In the genomic region with DNA sequence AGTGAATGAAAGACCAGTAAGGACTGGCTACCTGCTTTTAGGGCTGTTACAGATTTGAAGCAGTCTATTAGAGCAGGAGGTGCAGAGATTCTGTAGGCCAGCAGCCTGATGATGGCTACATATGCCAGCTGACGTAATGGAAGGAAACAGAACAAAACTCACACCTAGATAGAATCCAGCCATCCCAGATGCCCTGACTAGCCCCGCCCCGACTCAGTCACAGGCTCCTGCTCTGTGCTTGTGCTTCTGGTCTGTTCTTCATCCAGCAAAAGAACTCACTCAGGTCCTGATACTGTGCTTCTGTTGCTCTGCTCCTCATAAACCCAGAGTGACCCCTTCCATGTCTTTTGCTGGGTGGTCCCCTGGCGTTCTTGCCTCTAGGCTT, we compare ENCODE assay signal across 13 mouse cellular contexts. TPM values are rescaled to one million over a fixed set of nuclear protein-coding genes. Genes with fewer than 3 reads are reported as not detected.
A peak's percentile ranks its signal among the peaks of the same experiment; 100 is the strongest.
DNase-seq lines count a peak whose midpoint lies in the region; ATAC-seq and TF ChIP-seq lines count a peak whose summit lies in the region.
"Had no signal": no experiment of that assay in that cellular context is flagged by ENCODE, and none has a peak within 500 bp of the region (broad histone marks: within the 10 kb centered on the region; RNA-seq: fewer than 3 reads in every experiment).

No protein-coding gene starts in this region.

- 65% methylated on average over 4 of the region's 4 CpGs for WGBS in embryonic facial prominence, embryonic 13.5 days
- WGBS in limb, embryonic 13.5 days: 51% methylated on average over 4 of the region's 4 CpGs
- WGBS in midbrain, embryonic 15.5 days: 82% methylated on average over 4 of the region's 4 CpGs

- no peak overlapping the region for H3K4me3 ChIP-seq in left cerebral cortex, adult 2 months
- H3K4me3 ChIP-seq in embryonic facial prominence, embryonic 13.5 days: no peak overlapping the region
- no peak overlapping the region for H3K4me3 ChIP-seq in limb, embryonic 13.5 days
- no peak overlapping the region for H3K4me3 ChIP-seq in midbrain, embryonic 15.5 days

- peaks cover 23% of the 10 kb centered on the region for H3K4me1 ChIP-seq in embryonic facial prominence, embryonic 13.5 days
- H3K4me1 ChIP-seq in limb, embryonic 13.5 days: peaks cover 44% of the 10 kb centered on the region
- peaks cover 26% of the 10 kb centered on the region for H3K4me1 ChIP-seq in midbrain, embryonic 15.5 days

- H3K36me3 ChIP-seq in embryonic facial prominence, embryonic 13.5 days: no peaks in the 10 kb centered on the region
- no peaks in the 10 kb centered on the region for H3K36me3 ChIP-seq in limb, embryonic 13.5 days
- H3K36me3 ChIP-seq in midbrain, embryonic 15.5 days (replicated peaks): no peaks in the 10 kb centered on the region

- intact Hi-C loops in left cerebral cortex, adult 2 months (cut with DNase I): no loop called here
- intact Hi-C loops in left cerebral cortex, postnatal 36 days (cut with DNase I): loop anchor here (10.0 kb wide), 1 partner anchor 48 kb away; no protein-coding TSS in a partner anchor

- H3K9ac ChIP-seq in embryonic facial prominence, embryonic 13.5 days: no peak overlapping the region
- no peak overlapping the region for H3K9ac ChIP-seq in limb, embryonic 13.5 days
- H3K9ac ChIP-seq in midbrain, embryonic 15.5 days: no peak overlapping the region
- H3K9ac ChIP-seq: forebrain, postnatal 0 days; liver, postnatal 0 days had no signal

- no peaks in the 10 kb centered on the region for H3K27me3 ChIP-seq in embryonic facial prominence, embryonic 13.5 days
- no peaks in the 10 kb centered on the region for H3K27me3 ChIP-seq in limb, embryonic 13.5 days
- H3K27me3 ChIP-seq in midbrain, embryonic 15.5 days (replicated peaks): no peaks in the 10 kb centered on the region

- TF ChIP-seq CTCF in left cerebral cortex, adult 2 months (IDR thresholded peaks at IDR 0.05): no peak

- H3K9me3 ChIP-seq in embryonic facial prominence, embryonic 13.5 days: no peaks in the 10 kb centered on the region
- no peaks in the 10 kb centered on the region for H3K9me3 ChIP-seq in limb, embryonic 13.5 days
- H3K9me3 ChIP-seq in midbrain, embryonic 15.5 days: no peaks in the 10 kb centered on the region

- no peak for ATAC-seq in embryonic facial prominence, embryonic 13.5 days (ENCODE audit: insufficient number of reproducible peaks, insufficient read depth, low FRiP score, low TSS enrichment, low read depth)
- no peak for ATAC-seq in limb, embryonic 13.5 days (ENCODE audit: low FRiP score, low read depth)
- ATAC-seq in megakaryocyte-erythroid progenitor cell, adult 5-6 weeks (replicated peaks; ENCODE audit: low FRiP score, low TSS enrichment, poor library complexity, severe bottlenecking): no peak
- ATAC-seq in midbrain, embryonic 15.5 days (replicated peaks): no peak
- ATAC-seq: forebrain, postnatal 0 days; liver, postnatal 0 days had no signal

- peak; percentile 93 for DNase-seq in heart, adult 11 months
- no peak for DNase-seq in heart, adult 8-10 months (ENCODE audit: low spot score)
- DNase-seq in left cerebral cortex, adult 2 months (ENCODE audit: extremely low spot score in 1 of 2, low spot score in 2 of 2): no peak
- DNase-seq in left cerebral cortex, postnatal 36 days (ENCODE audit: low spot score in 2 of 2): no peak
- DNase-seq: cerebellum, adult 9-11 months; liver, postnatal 0 days; thymus, postnatal 4 days had no signal

- H3K4me2 ChIP-seq in embryonic facial prominence, embryonic 13.5 days: no peak overlapping the region
- peak overlapping the region; percentile 4; the same call in 1 of the 2 replicates for H3K4me2 ChIP-seq in limb, embryonic 13.5 days (replicated peaks)
- H3K4me2 ChIP-seq in midbrain, embryonic 15.5 days: no peak overlapping the region

- H3K27ac ChIP-seq in left cerebral cortex, adult 2 months: peak overlapping the region; percentile 36; the same call in 1 of the 2 replicates
- H3K27ac ChIP-seq in embryonic facial prominence, embryonic 13.5 days: peak overlapping the region; percentile 60; the same call in 1 of the 2 replicates
- peak overlapping the region; percentile 81 for H3K27ac ChIP-seq in limb, embryonic 13.5 days
- no peak overlapping the region for H3K27ac ChIP-seq in midbrain, embryonic 15.5 days

RNA-seq across cellular contexts. Expression of a gene that starts 3.1 kb away (rescaled TPM):
- total RNA-seq in heart, adult 8-10 months (2022): 1 to 10 TPM; 8.5 to 10.0 (median 9.0) TPM
- 10 to 100 TPM; 31.1 to 32.7 TPM for total RNA-seq in left cerebral cortex, adult 2 months (2021)
- total RNA-seq in left cerebral cortex, postnatal 36 days (2021): 10 to 100 TPM; 27.0 to 31.0 TPM
- polyA plus RNA-seq in embryonic facial prominence, embryonic 13.5 days (2015; fragmentation: Nextera tagmentation; extraction: Ambion mirVana): 26.2 and 29.0 TPM in 2 replicates
- polyA plus RNA-seq in limb, embryonic 13.5 days (2015; fragmentation: Nextera tagmentation; extraction: Ambion mirVana): 25.8 and 27.9 TPM in 2 replicates
- total RNA-seq in megakaryocyte-erythroid progenitor cell, adult 5-6 weeks (2014; fragmentation: Nextera tagmentation): 0.49 and 1.8 TPM in 2 replicates
- 2.3 and 3.7 TPM in 2 replicates for total RNA-seq in megakaryocyte-erythroid progenitor cell, adult 5-6 weeks (2017)
- 33.1 and 34.4 TPM in 2 replicates for polyA plus RNA-seq in midbrain, embryonic 15.5 days (2015; fragmentation: Nextera tagmentation; extraction: Ambion mirVana)

RNA-seq across cellular contexts. Expression of a gene that starts 3.2 kb away (rescaled TPM):
- 1 to 10 TPM in 3 of 4 experiments, under 1 TPM in 1; 0.98 to 1.5 (median 1.1) TPM for total RNA-seq in heart, adult 8-10 months (2022)
- total RNA-seq in left cerebral cortex, adult 2 months (2021): 1 to 10 TPM; 8.5 TPM
- total RNA-seq in left cerebral cortex, postnatal 36 days (2021): 1 to 10 TPM; 8.2 to 9.0 TPM
- 26.0 and 27.9 TPM in 2 replicates for polyA plus RNA-seq in embryonic facial prominence, embryonic 13.5 days (2015; fragmentation: Nextera tagmentation; extraction: Ambion mirVana)
- 23.6 and 27.7 TPM in 2 replicates for polyA plus RNA-seq in limb, embryonic 13.5 days (2015; fragmentation: Nextera tagmentation; extraction: Ambion mirVana)
- 12.6 and 25.6 TPM in 2 replicates for total RNA-seq in megakaryocyte-erythroid progenitor cell, adult 5-6 weeks (2014; fragmentation: Nextera tagmentation)
- total RNA-seq in megakaryocyte-erythroid progenitor cell, adult 5-6 weeks (2017): 18.9 and 19.9 TPM in 2 replicates
- polyA plus RNA-seq in midbrain, embryonic 15.5 days (2015; fragmentation: Nextera tagmentation; extraction: Ambion mirVana): 9.4 and 11.7 TPM in 2 replicates

RNA-seq across cellular contexts. Expression of a gene that starts 18.1 kb away (rescaled TPM):
- total RNA-seq in heart, adult 8-10 months (2022): under 1 TPM; 0.20 to 0.53 (median 0.36) TPM
- total RNA-seq in left cerebral cortex, adult 2 months (2021): 1 to 10 TPM; 5.4 to 6.1 TPM
- 1 to 10 TPM; 3.8 to 5.3 TPM for total RNA-seq in left cerebral cortex, postnatal 36 days (2021)
- 0.62 and 0.81 TPM in 2 replicates for polyA plus RNA-seq in embryonic facial prominence, embryonic 13.5 days (2015; fragmentation: Nextera tagmentation; extraction: Ambion mirVana)
- polyA plus RNA-seq in limb, embryonic 13.5 days (2015; fragmentation: Nextera tagmentation; extraction: Ambion mirVana): 0.41 and 0.54 TPM in 2 replicates
- total RNA-seq in megakaryocyte-erythroid progenitor cell, adult 5-6 weeks (2014; fragmentation: Nextera tagmentation): not detected in 2 replicates
- 0.05 TPM in 1 of 2 replicates, not detected in the other for total RNA-seq in megakaryocyte-erythroid progenitor cell, adult 5-6 weeks (2017)
- 2.7 and 2.8 TPM in 2 replicates for polyA plus RNA-seq in midbrain, embryonic 15.5 days (2015; fragmentation: Nextera tagmentation; extraction: Ambion mirVana)
- total RNA-seq: monocyte, adult 5-6 weeks had no signal
- polyA plus RNA-seq: liver, postnatal 0 days had no signal

RNA-seq across cellular contexts. Expression of a gene that starts 47.8 kb away (rescaled TPM):
- 100 to 1,000 TPM; 586 to 697 (median 628) TPM for total RNA-seq in heart, adult 8-10 months (2022)
- 100 to 1,000 TPM; 429 to 479 TPM for total RNA-seq in left cerebral cortex, adult 2 months (2021)
- 100 to 1,000 TPM; 444 to 498 TPM for total RNA-seq in left cerebral cortex, postnatal 36 days (2021)
- polyA plus RNA-seq in embryonic facial prominence, embryonic 13.5 days (2015; fragmentation: Nextera tagmentation; extraction: Ambion mirVana): 2,295 and 2,526 TPM in 2 replicates
- polyA plus RNA-seq in limb, embryonic 13.5 days (2015; fragmentation: Nextera tagmentation; extraction: Ambion mirVana): 2,055 and 2,057 TPM in 2 replicates
- 5,043 and 6,230 TPM in 2 replicates for total RNA-seq in megakaryocyte-erythroid progenitor cell, adult 5-6 weeks (2014; fragmentation: Nextera tagmentation)
- total RNA-seq in megakaryocyte-erythroid progenitor cell, adult 5-6 weeks (2017): 5,746 and 6,785 TPM in 2 replicates
- 881 and 890 TPM in 2 replicates for polyA plus RNA-seq in midbrain, embryonic 15.5 days (2015; fragmentation: Nextera tagmentation; extraction: Ambion mirVana)
